Mouse (Mus musculus): ENCODE results near the gene Zfyve28. TPM values are rescaled to one million over a fixed set of nuclear protein-coding genes. Genes with fewer than 3 reads are reported as not detected.

The Zfyve28 gene
- polyA plus RNA-seq, 1 experiment, result 0.37 TPM

DNA sequence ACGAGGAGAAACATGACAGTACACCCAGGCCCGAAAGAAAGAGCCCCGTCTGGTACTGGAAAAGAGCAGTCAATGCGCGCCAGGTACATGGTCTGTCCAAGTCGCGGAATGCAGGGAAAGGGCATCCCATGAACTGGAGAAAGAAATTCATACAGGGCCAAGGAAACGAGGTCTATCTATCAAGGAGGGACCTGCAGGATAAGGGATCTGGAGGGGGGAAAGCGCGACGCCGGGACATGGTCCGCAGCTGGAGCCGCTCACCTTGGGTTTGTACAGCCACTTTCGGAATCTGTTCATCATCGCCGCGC, 457 bp downstream of the Zfyve28 start:
- no peaks in the 10 kb centered on the region for H3K9me3 ChIP-seq
- H3K36me3 ChIP-seq (replicated peaks; ENCODE audit: low read length), result no peaks in the 10 kb centered on the region
- peak overlapping the region; percentile 92 for H3K4me3 ChIP-seq (replicated peaks)
- no peak for TF ChIP-seq FLI1 (IDR thresholded peaks at IDR 0.05; ENCODE audit: low read length)
- no peak for TF ChIP-seq GATA1 (IDR thresholded peaks at IDR 0.05; ENCODE audit: borderline replicate concordance, low read length)
- H3K27me3 ChIP-seq (replicated peaks), result peaks cover 84% of the 10 kb centered on the region
- peaks cover 58% of the 10 kb centered on the region for H3K4me1 ChIP-seq

DNA sequence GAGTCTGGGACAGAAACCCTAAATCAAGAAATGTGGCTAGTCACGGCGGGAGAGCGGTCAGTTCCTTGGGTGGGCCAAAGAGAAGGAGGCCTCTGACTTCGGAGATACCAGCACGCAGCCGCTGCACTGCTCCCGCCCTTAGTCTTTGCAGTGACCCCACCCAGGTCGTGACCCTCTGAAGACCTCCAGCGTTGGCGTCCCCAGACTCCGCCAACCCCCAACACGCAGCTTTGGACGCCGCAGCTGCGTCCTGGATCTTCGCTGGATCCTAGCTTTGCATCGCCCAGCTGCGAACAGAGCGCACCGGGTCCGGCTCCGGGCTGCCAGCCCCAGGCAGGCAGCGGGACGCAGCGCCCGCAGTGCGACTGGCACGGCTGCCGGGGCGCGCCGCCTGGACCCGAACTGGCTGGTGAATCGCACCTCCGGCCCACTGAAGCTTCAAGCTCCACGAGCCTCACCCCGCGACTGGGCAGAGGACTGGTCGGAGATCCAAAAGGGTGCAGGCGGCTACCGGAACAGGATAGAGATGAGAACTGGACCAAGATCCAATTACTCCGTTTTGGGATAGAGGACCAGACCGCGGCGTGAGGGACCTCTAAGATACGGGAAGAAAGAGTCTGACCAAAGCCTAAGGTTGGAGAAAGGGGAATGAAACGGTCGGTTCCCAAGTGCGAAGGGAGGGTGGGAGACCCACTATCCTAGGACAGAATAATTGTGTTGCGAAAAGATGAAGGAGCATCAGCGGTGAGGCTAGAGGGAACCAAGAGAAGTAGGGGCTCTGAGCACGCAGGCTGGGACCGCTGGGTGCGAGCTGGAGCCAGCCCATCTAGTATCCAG, 1.0 kb downstream of the Zfyve28 start:
- Histone ChIP-seq H3K27me3 (replicated peaks) (peaks cover 78% of the 10 kb centered on the region), H3K4me3 (replicated peaks) (peak overlapping the region; percentile 92), H3K4me1 (peaks cover 64% of the 10 kb centered on the region), H3K9me3 (no peaks in the 10 kb centered on the region), H3K36me3 (replicated peaks; ENCODE audit: low read length) (no peaks in the 10 kb centered on the region)
- no peak for TF ChIP-seq GATA1 (IDR thresholded peaks at IDR 0.05; ENCODE audit: borderline replicate concordance, low read length)
- no peak for TF ChIP-seq FLI1 (IDR thresholded peaks at IDR 0.05; ENCODE audit: low read length)

DNA sequence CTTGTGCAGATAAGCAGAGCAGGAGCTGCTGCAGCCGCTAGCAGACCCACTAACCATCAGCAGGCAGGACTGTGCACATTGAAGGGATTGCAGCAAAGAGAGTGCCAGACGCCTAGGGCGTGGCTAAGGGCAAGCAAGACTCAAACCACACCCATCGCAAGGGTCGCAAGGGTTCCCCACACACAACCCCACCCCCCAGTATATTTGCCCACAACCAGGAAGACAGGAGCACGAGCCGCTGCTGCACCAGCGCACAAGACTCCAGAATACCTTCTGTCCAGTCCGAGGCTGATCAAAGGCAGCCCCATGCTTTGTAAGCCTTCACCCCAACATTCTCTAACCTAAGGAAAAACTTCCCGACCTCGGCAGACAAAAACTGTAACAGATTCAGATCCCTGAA, 1.7 kb downstream of the Zfyve28 start:
- Histone ChIP-seq H3K4me3 (replicated peaks) (peak overlapping the region; percentile 92), H3K27me3 (replicated peaks) (peaks cover 71% of the 10 kb centered on the region), H3K4me1 (peaks cover 71% of the 10 kb centered on the region), H3K9me3 (no peaks in the 10 kb centered on the region), H3K36me3 (replicated peaks; ENCODE audit: low read length) (no peaks in the 10 kb centered on the region)
- TF ChIP-seq FLI1 (IDR thresholded peaks at IDR 0.05; ENCODE audit: low read length), result no peak
- no peak for TF ChIP-seq GATA1 (IDR thresholded peaks at IDR 0.05; ENCODE audit: borderline replicate concordance, low read length)

DNA sequence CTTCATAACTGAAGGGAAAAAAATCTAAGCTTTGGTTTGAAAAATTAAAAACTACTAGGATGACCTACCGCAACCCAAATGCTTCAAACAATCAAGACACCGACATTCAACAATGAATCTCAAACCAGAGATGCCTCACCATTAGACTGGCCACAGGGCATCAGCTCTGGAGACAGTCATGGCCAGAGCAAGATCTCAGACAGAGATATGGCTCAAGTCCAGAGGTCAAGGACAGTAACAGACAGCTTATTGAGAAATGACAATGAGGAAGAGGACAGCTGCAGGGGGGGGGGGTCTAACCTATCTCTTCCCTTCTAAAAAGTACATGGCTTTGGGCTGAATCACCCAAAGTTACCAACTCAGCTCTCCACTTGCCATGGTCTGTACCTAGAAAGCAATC, 3.0 kb downstream of the Zfyve28 start:
- no peaks in the 10 kb centered on the region for H3K36me3 ChIP-seq (replicated peaks; ENCODE audit: low read length)
- TF ChIP-seq FLI1 (IDR thresholded peaks at IDR 0.05; ENCODE audit: low read length), result no peak
- no peak for TF ChIP-seq GATA1 (IDR thresholded peaks at IDR 0.05; ENCODE audit: borderline replicate concordance, low read length)
- peaks cover 80% of the 10 kb centered on the region for H3K4me1 ChIP-seq
- peaks cover 60% of the 10 kb centered on the region for H3K27me3 ChIP-seq (replicated peaks)
- H3K4me3 ChIP-seq (replicated peaks), result no peak overlapping the region
- no peaks in the 10 kb centered on the region for H3K9me3 ChIP-seq

DNA sequence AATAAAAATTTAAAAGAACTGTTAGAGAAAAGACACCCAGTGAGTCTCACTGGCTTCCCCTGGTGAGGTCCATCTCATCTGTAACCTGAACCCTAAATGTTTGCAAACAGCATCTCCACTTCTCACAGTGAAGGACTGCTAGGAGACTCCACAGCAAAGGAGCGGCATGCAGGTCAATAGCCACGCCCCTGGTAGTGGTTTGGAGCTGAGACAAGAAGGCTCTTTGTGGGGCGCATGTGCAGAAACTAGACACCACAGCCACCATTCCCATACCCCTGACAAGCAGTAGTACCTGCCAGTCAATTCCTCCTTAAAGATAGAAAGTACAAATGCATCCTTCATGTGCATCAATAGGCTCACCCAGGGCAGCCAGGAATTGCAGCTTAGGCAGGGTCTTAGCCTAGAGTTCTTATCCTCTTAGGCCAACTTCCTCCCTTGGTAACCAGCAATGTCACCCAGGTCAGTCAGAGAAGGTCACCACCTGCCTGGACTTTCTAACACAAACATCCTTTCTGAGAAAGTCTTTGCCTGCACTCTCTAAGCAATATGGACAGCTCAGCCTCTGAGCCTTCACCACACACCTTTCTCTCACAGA, 4.0 kb downstream of the Zfyve28 start:
- H3K27me3 ChIP-seq (replicated peaks), result peaks cover 58% of the 10 kb centered on the region
- H3K4me3 ChIP-seq (replicated peaks), result no peak overlapping the region
- TF ChIP-seq GATA1 (IDR thresholded peaks at IDR 0.05; ENCODE audit: borderline replicate concordance, low read length), result no peak
- TF ChIP-seq FLI1 (IDR thresholded peaks at IDR 0.05; ENCODE audit: low read length), result no peak
- peaks cover 80% of the 10 kb centered on the region for H3K4me1 ChIP-seq
- H3K9me3 ChIP-seq, result no peaks in the 10 kb centered on the region
- no peaks in the 10 kb centered on the region for H3K36me3 ChIP-seq (replicated peaks; ENCODE audit: low read length)

DNA sequence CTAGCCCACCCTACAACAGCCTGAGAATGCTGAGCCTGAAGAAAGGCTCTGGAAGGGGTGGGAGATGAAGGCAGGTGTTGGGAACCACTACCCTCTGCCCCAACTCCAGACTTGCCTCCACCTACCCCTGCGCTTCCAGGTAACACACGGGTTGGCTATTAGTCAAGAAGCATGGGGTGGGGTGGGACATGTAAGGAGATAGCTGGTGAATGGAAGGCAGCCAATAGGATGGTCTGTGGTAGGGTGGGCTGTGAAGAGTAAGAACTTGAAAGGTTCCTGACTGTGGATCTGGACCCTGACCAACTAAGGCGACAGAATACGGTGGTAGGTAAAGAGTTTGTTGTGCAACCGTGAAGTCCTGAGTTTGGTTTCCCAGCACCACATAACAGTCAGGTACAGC, 4.9 kb downstream of the Zfyve28 start:
- peaks cover 81% of the 10 kb centered on the region for H3K4me1 ChIP-seq
- peaks cover 58% of the 10 kb centered on the region for H3K27me3 ChIP-seq (replicated peaks)
- no peaks in the 10 kb centered on the region for H3K36me3 ChIP-seq (replicated peaks; ENCODE audit: low read length)
- no peak for TF ChIP-seq FLI1 (IDR thresholded peaks at IDR 0.05; ENCODE audit: low read length)
- no peak for TF ChIP-seq GATA1 (IDR thresholded peaks at IDR 0.05; ENCODE audit: borderline replicate concordance, low read length)
- H3K9me3 ChIP-seq, result no peaks in the 10 kb centered on the region
- H3K4me3 ChIP-seq (replicated peaks), result peak overlapping the region; percentile 54

DNA sequence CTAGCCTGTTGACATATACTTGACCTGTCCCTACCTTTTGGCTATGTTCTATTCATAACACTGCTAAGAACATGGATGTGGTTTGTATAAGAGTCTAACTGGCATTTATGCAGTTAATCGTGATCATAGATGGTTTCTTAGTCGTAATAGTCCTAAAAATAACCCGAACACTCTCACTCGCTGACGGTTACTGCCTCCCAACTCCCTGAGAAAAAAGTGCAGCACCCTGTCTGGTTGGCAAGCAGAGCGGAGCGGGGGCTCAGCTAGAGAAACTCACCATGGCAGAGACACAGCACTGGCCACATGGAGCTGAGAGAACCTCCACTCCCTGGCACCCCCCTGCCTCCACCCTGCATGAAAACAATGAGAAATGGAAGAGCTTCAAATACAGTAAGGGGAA, 7.3 kb downstream of the Zfyve28 start:
- no peak overlapping the region for H3K4me3 ChIP-seq (replicated peaks)
- H3K9me3 ChIP-seq, result no peaks in the 10 kb centered on the region
- peaks cover 70% of the 10 kb centered on the region for H3K4me1 ChIP-seq
- peaks cover 47% of the 10 kb centered on the region for H3K27me3 ChIP-seq (replicated peaks)
- no peaks in the 10 kb centered on the region for H3K36me3 ChIP-seq (replicated peaks; ENCODE audit: low read length)
- TF ChIP-seq GATA1 (IDR thresholded peaks at IDR 0.05; ENCODE audit: borderline replicate concordance, low read length), result no peak
- TF ChIP-seq FLI1 (IDR thresholded peaks at IDR 0.05; ENCODE audit: low read length), result no peak

DNA sequence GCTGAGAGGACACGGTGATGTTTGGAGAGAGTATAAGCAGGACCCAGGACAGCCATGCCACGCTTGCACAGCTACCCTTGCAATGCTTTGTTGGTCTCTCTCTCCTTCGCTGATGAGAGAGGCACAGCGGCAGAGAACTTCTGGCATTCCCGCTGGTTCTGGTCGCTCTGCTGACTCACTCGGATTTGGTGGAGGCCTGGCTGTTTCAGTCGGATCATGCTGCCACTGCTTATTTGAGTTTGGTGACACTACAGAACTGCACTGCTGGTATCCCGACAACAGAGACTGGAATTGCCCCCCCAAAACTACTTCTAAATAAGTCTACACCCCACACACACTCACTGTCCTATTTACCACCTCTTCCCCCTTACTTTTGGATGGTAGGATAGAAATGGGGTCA, 9.0 kb downstream of the Zfyve28 start:
- Histone ChIP-seq H3K36me3 (replicated peaks; ENCODE audit: low read length) (no peaks in the 10 kb centered on the region), H3K4me3 (replicated peaks) (no peak overlapping the region), H3K9me3 (no peaks in the 10 kb centered on the region), H3K4me1 (peaks cover 59% of the 10 kb centered on the region), H3K27me3 (replicated peaks) (peaks cover 49% of the 10 kb centered on the region)
- TF ChIP-seq FLI1 (IDR thresholded peaks at IDR 0.05; ENCODE audit: low read length) (no peak), GATA1 (IDR thresholded peaks at IDR 0.05; ENCODE audit: borderline replicate concordance, low read length) (no peak)

DNA sequence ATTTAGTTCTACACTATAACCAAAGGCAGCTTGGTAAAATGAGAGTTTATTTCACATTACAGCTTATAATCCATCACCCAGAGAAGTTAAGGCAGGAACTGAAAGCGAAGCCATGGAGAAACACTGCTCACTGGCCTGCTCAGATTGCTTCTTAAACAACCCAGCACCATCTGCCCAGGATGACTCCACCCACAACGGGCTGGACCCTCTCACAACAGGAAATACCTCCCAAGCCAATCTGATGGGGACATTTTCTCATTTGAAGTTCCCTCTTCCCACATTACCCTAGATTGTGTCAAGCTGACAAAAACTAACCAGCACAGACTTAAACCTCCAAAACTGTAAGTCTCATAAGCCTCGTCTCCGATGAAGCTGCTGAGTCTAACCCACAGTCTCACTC, 10.2 kb downstream of the Zfyve28 start:
- Histone ChIP-seq H3K4me3 (replicated peaks) (no peak overlapping the region), H3K4me1 (peaks cover 51% of the 10 kb centered on the region), H3K27me3 (replicated peaks) (peaks cover 52% of the 10 kb centered on the region), H3K9me3 (no peaks in the 10 kb centered on the region), H3K36me3 (replicated peaks; ENCODE audit: low read length) (no peaks in the 10 kb centered on the region)
- no peak for TF ChIP-seq GATA1 (IDR thresholded peaks at IDR 0.05; ENCODE audit: borderline replicate concordance, low read length)
- TF ChIP-seq FLI1 (IDR thresholded peaks at IDR 0.05; ENCODE audit: low read length), result no peak

DNA sequence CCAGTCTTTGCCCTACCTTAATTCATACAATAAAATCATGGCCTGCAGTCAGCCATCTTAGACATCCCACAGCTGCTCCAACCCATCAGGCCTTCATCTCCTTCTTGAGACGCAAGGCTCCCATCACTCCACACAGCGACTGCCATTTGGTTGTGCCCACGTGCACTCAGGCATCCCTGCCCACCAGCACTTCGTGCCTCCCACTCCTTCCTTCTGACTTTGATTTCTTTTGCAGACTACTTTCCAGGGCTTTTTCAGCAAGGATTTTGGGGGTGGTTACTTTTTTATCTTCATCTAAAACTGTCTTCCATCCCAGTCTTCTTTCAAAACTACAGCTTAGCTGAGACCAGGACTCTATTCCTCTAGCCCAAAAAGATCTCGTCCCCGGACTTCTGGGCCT, 11.5 kb downstream of the Zfyve28 start:
- peaks cover 38% of the 10 kb centered on the region for H3K4me1 ChIP-seq
- H3K9me3 ChIP-seq, result no peaks in the 10 kb centered on the region
- no peak overlapping the region for H3K4me3 ChIP-seq (replicated peaks)
- H3K36me3 ChIP-seq (replicated peaks; ENCODE audit: low read length), result no peaks in the 10 kb centered on the region
- TF ChIP-seq GATA1 (IDR thresholded peaks at IDR 0.05; ENCODE audit: borderline replicate concordance, low read length) (no peak), FLI1 (IDR thresholded peaks at IDR 0.05; ENCODE audit: low read length) (no peak)
- peaks cover 52% of the 10 kb centered on the region for H3K27me3 ChIP-seq (replicated peaks)
